Mouse (Mus musculus): Measurements from ENCODE around the gene Car12.

Car12 gene

DNA sequence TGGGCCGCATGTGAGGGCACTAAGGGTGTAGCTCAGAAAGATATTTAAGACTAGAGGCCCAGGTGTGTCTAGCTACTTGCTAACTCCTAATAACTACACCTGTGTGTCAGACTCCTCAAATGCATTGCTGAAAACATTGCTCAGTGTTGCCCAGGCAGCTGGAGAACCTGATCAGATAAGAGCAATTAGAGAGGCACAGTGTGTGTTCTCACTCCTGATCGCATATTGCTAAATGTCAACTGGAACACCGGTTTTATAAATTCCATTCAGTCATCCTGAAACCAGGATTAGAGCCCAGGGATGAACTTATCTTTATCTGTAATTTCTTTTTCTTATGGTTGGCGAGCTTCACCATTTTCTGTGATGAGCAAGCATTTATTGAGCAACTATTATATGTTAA lies 13.7 kb upstream of the Car12 start:
- Histone ChIP-seq H3K27me3 (ENCODE audit: control insufficient read depth, insufficient read depth, low read length, poor library complexity, severe bottlenecking) (no peaks in the 10 kb centered on the region), H3K36me3 (ENCODE audit: control insufficient read depth, insufficient read depth, low read length, poor library complexity, severe bottlenecking) (no peaks in the 10 kb centered on the region)
- DNase-seq (ENCODE audit: low read depth, low spot score), result no peak

DNA sequence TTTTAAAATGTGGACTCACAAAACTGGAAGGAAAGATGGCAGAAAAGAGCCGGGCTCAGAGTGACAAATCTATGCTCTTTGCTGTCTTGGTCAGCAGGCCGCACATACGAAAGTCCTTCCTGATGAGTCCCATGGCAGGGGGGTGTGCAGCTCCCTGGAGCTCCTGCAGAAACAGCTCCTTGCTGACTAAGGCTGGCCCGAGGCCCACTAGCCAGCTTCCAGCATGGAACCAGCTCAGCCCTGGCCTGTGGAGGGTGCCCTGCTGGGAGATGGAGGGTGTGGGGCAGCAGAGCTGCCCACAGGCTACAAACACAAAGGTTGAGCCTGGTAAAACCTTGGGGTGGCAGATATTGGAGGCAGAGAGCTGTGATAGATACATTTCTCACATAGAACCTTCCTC lies 10.5 kb upstream of the Car12 start:
- no peak for DNase-seq (ENCODE audit: low read depth, low spot score)
- H3K36me3 ChIP-seq (ENCODE audit: control insufficient read depth, insufficient read depth, low read length, poor library complexity, severe bottlenecking), result no peaks in the 10 kb centered on the region
- no peaks in the 10 kb centered on the region for H3K27me3 ChIP-seq (ENCODE audit: control insufficient read depth, insufficient read depth, low read length, poor library complexity, severe bottlenecking)

DNA sequence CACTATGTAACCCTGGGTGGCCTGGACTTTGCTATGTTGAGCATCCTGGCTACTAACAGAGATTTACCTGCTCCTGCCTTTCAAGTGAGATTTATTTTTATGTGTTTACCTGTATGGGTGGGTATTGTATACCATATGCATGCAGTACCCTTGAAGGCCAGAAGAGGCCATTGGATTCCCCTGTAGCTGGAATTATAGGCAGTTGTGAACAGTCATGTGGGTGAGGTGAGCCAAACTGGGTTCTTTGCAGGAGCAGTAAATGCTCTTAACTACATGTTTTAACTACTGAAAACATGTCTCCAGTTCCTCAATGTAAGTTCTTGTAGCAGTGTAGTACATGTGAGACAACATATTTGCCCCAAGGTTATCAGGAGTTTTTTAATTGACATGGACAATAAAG lies 8.1 kb upstream of the Car12 start:
- no peaks in the 10 kb centered on the region for H3K27me3 ChIP-seq (ENCODE audit: control insufficient read depth, insufficient read depth, low read length, poor library complexity, severe bottlenecking)
- DNase-seq (ENCODE audit: low read depth, low spot score), result peak; percentile 50
- H3K36me3 ChIP-seq (ENCODE audit: control insufficient read depth, insufficient read depth, low read length, poor library complexity, severe bottlenecking), result no peaks in the 10 kb centered on the region

DNA sequence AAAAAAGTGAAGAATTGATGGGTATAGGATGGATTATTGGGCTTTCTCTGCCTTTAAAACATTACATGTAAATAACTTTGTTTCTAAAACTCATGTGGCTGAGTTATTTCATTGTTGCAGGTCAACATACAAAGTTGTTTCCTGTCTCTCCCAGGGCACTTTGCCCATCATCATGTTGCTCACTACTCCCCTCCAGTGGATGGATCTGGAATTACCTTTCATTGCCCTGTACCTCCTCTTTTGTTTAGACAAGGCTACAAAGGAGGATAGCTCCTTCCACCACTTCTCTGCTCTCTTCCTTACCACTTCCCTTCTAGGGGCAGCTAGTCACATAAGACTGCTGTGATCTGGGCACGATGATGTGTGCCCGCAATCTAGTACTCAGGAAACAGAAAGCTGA lies 7.7 kb upstream of the Car12 start:
- Histone ChIP-seq H3K36me3 (ENCODE audit: control insufficient read depth, insufficient read depth, low read length, poor library complexity, severe bottlenecking) (no peaks in the 10 kb centered on the region), H3K27me3 (ENCODE audit: control insufficient read depth, insufficient read depth, low read length, poor library complexity, severe bottlenecking) (no peaks in the 10 kb centered on the region)
- peak; percentile 89 for DNase-seq (ENCODE audit: low read depth, low spot score)

DNA sequence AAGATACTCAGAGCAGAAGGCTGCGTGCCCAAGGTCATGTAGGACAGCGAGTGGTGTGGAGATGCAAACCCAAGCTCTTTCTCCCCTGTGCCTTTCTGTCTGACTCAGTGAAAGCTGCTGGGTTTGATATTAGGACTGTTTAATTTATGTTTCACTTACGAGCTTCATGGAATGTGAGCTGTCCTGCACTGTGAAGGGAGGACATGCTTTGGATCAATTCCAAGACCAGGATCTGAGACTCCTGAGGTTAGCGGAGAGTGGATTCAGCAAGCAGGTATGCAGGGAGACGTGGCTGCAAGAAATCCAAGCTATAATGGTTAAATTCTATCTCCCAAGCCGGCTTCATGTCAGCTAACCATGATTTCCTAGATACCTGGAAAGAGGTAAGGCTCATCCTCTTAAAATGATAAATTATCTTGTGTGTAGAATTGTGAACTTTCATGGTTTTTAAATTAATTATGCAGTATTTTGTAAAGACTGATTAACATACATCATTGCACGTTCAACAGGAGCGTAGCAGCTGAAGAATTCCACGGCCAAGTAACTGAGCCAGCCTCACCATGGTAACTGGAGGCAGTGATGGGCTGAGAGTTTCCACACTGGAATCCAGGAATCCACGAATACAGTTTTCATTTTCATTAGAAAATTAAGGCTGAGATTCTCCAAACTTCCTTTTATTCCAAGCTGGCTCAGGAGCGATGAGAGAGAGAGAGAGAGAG lies 5.3 kb upstream of the Car12 start:
- no peaks in the 10 kb centered on the region for H3K36me3 ChIP-seq (ENCODE audit: control insufficient read depth, insufficient read depth, low read length, poor library complexity, severe bottlenecking)
- DNase-seq (ENCODE audit: low read depth, low spot score), result no peak
- no peaks in the 10 kb centered on the region for H3K27me3 ChIP-seq (ENCODE audit: control insufficient read depth, insufficient read depth, low read length, poor library complexity, severe bottlenecking)

DNA sequence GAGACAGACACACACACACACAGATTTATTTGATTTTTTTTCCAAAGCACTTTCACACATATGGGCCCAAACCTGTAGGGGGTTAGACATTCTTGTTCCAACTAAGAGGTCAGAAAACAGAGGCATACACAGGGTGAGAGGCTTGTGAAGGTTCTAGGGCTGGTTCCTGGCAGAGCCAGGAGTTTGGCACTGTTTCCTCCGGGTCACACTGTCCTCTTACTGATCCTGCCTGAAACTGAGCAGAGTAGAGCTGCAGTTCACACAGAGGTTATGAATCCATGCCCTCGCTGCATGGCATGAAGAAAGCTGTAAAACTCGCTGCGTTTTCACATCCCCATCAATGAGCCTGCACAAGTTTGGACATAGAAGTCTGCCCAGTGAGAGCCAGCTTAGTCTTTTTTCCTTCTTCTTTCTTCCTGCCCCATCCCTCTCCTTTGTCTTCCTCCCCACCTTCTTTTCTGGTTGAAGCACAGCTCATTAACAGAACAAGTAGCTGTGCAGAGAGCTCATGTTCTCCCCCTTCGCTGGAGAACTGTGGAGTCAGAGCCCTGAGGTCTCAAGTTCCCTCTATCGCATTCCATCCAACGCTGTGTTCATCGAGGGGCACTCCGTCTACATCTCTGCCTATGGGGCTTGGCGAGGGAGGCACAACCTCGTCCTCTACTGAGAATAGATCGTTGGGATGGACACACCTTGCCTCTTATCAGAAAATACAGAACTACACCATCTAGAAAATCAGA lies 4.5 kb upstream of the Car12 start:
- DNase-seq (ENCODE audit: low read depth, low spot score), result no peak
- H3K27me3 ChIP-seq (ENCODE audit: control insufficient read depth, insufficient read depth, low read length, poor library complexity, severe bottlenecking), result no peaks in the 10 kb centered on the region
- H3K36me3 ChIP-seq (ENCODE audit: control insufficient read depth, insufficient read depth, low read length, poor library complexity, severe bottlenecking), result no peaks in the 10 kb centered on the region

DNA sequence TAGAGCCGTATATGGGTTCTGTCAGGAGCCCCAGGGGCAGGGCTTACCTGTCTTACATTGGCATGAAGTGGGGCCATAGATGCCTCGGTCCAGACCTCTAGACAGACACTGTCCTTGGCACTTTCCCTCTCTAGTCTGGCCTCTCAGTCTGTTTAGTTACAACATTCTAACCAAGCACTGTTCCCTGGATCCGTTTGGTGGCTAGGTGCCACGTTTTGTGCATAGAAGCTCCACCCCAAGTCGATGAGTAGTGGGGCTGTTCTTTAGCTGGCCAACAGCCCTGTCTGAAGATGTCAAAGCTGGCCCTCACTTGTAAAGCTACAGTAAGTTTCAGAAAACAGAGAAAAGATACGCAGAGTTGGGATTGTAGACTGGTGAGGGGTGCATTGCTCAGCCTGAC lies 2.9 kb upstream of the Car12 start:
- no peak for DNase-seq (ENCODE audit: low read depth, low spot score)
- no peaks in the 10 kb centered on the region for H3K27me3 ChIP-seq (ENCODE audit: control insufficient read depth, insufficient read depth, low read length, poor library complexity, severe bottlenecking)
- no peaks in the 10 kb centered on the region for H3K36me3 ChIP-seq (ENCODE audit: control insufficient read depth, insufficient read depth, low read length, poor library complexity, severe bottlenecking)

DNA sequence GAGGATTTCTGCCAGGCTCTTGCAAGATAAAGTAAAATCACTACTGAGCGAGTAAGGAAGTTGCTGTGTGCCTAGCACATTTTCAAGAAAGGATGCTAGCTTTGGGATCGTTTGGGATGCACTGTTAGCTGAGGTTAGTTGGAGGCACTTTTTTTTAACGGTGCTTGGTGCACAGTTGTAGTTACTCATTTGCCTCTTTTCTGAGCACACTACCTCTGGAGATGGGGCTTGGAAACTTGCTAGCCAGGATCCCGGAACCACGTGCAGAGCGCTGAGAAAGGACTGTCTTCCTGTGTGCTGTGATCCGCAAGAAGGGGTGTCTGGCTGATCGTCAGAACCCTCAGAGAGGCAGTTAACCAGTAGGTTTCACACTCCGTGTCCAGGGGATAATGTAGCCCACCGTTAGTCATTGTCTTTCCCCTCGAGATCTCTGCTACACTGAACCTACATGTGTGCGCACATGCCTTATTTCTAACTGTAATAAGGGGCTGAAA lies 583 bp downstream of the Car12 start:
- DNase-seq (ENCODE audit: low read depth, low spot score), result peak; percentile 15
- Histone ChIP-seq H3K27me3 (ENCODE audit: control insufficient read depth, insufficient read depth, low read length, poor library complexity, severe bottlenecking) (no peaks in the 10 kb centered on the region), H3K36me3 (ENCODE audit: control insufficient read depth, insufficient read depth, low read length, poor library complexity, severe bottlenecking) (no peaks in the 10 kb centered on the region)

DNA sequence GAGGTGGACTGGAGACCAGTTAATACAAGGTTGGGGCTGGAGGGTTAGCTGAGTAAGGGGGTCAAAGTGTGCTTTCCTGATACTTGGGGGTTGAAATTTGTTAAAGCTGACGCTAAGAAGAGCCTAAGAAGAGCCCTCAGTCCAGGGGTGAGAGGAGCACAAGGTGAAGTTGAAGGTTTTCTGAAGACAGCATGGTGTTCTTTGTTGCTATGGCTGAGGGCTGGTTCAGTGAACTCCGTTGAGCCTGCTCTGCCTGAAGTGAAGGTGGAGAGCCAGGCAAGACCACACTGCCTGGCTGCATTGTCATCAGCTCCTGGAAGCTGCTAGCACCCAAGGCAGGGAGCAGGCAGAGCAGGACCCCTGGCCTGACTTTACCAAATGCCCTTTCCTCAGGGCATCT lies 1.9 kb downstream of the Car12 start:
- no peak for DNase-seq (ENCODE audit: low read depth, low spot score)
- Histone ChIP-seq H3K27me3 (ENCODE audit: control insufficient read depth, insufficient read depth, low read length, poor library complexity, severe bottlenecking) (no peaks in the 10 kb centered on the region), H3K36me3 (ENCODE audit: control insufficient read depth, insufficient read depth, low read length, poor library complexity, severe bottlenecking) (no peaks in the 10 kb centered on the region)

DNA sequence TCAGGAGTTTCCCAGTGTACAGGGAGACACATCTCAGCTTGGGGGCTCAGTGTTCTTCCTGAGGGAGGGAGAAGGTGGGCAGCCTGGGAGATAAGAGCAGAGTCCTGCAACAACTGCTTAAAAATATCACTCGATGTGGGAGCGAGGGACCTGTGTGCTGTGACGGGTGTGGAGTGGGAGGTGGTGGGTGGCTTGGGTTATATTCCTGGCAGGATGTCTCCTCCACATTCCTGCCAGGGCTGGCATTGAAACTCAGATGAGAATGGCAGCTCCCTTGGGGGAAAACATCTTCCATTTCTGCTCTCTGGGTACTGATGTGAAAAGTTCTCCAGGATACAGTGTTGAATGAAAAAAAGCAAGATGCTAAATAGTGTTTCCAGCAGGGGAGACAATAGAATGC lies 3.0 kb downstream of the Car12 start:
- no peak for DNase-seq (ENCODE audit: low read depth, low spot score)
- no peaks in the 10 kb centered on the region for H3K36me3 ChIP-seq (ENCODE audit: control insufficient read depth, insufficient read depth, low read length, poor library complexity, severe bottlenecking)
- H3K27me3 ChIP-seq (ENCODE audit: control insufficient read depth, insufficient read depth, low read length, poor library complexity, severe bottlenecking), result no peaks in the 10 kb centered on the region

DNA sequence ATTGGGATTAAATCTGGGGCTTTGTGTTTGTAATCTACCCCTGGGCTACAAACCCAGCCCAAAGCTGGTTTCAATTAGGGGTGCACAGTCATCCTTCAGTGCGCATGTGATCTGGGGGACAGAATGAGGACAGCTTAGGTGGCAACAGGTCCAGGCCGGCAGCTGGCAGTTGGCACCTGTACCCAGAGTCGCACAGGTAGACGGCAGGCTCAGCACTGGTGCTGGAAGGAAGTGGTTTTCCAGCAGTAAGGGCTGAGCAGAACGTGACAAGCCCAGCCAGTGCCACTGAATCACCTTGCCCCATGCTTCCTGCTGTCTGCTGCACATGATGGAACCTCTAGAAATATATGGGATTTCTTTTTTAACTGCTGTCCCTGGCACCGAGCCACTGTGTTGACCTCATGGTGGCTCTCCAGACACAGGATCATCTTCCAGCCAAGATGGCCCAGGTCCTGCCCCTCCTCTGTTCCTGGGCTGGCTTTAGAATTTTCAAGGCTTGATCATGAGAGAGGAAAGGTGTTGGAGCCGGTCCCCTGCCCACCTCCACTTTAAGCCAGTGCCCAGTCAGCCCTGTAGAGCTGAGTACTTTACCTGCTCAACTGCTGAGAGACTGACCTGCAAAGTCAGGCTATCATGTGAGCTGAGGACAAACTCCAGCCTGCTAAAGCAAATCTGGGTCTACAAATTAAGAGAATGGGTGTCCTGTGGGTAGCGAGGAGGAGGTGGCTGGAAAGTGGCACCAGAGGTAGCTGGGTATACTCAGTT lies 7.4 kb downstream of the Car12 start:
- DNase-seq (ENCODE audit: low read depth, low spot score), result no peak
- no peaks in the 10 kb centered on the region for H3K27me3 ChIP-seq (ENCODE audit: control insufficient read depth, insufficient read depth, low read length, poor library complexity, severe bottlenecking)
- H3K36me3 ChIP-seq (ENCODE audit: control insufficient read depth, insufficient read depth, low read length, poor library complexity, severe bottlenecking), result no peaks in the 10 kb centered on the region

DNA sequence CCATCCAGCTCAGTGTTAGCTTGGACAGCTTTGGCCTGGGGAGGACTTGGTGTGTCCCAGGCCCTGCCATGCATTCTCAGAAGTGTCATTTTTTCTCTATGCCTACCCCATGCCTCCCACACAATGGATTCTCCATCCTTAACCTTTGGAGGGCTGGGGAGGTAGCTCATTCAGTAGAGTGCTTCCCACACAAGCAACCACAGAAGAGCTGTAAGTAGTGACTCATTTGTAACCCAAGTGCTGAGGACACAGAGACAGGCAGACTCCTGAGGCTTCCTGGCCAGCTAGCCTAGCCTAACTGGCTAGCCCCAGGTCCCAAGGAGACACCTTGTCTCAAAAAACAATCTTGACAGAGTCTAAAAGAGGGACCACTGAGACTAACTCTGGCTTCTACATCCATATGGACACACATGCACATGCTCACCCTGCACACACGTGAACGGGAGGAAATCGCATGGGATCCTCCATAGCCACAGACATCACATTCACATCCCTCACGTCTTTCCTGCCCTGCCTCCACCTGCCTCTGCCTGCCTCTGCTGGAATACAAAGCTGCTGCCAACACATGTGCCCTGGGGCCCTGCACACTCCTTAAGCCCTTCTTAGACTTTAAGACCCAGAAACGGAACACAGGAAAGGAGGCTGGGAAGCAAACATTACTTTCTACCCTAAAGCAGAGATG lies 8.8 kb downstream of the Car12 start:
- DNase-seq (ENCODE audit: low read depth, low spot score), result no peak
- no peaks in the 10 kb centered on the region for H3K36me3 ChIP-seq (ENCODE audit: control insufficient read depth, insufficient read depth, low read length, poor library complexity, severe bottlenecking)

DNA sequence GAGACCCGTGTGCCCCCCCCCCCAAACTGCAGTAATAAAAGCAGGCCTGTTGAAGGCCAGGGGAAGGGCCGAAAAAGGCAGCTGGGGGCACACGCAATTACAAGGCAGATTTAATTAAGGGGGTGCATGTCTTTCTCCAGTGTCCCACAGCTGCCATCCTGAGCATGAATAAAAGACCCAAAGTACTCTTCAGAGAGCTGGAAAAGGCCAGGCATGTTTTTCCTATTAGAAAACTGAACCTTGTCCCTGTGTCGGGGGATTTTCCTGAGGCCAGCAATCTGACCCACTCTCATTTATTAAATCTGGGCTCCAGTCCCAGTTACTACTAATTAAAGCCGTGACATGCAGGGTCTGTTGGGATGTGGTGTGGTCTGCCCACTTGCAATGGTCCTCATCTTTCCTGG lies 9.4 kb downstream of the Car12 start:
- H3K27me3 ChIP-seq (ENCODE audit: control insufficient read depth, insufficient read depth, low read length, poor library complexity, severe bottlenecking), result no peaks in the 10 kb centered on the region
- H3K36me3 ChIP-seq (ENCODE audit: control insufficient read depth, insufficient read depth, low read length, poor library complexity, severe bottlenecking), result no peaks in the 10 kb centered on the region
- DNase-seq (ENCODE audit: low read depth, low spot score), result no peak

More for the DNA sequence above, 8.8 kb downstream of the Car12 start:
- H3K27me3 ChIP-seq (ENCODE audit: control insufficient read depth, insufficient read depth, low read length, poor library complexity, severe bottlenecking), result no peaks in the 10 kb centered on the region

DNA sequence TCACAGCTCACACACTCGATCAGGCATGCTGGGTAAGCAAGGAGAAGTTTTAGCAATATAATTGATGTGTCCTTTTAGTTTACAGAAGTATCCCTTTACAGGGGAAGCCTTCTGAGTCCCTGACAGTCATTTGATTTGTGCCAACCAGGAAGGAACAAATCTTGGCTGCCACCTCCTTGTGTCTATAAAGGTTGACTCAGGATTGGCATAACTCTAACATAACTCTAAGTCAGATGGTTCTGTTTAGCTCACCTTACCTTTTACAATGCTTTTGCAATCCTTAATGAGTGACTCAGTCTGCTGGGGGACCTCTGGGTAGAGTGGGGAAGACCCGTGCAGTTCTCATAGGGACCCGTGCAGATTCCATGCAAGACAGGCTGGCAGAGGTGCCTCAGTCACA lies 12.1 kb downstream of the Car12 start:
- no peak for DNase-seq (ENCODE audit: low read depth, low spot score)
- H3K27me3 ChIP-seq (ENCODE audit: control insufficient read depth, insufficient read depth, low read length, poor library complexity, severe bottlenecking), result no peaks in the 10 kb centered on the region
- H3K36me3 ChIP-seq (ENCODE audit: control insufficient read depth, insufficient read depth, low read length, poor library complexity, severe bottlenecking), result no peaks in the 10 kb centered on the region

Measured in splenic B cell, adult 2 months (primary cell).